Mouse (Mus musculus) kidney, postnatal 36 days (tissue): ENCODE results near the gene 1810024B03Rik.
A peak's percentile ranks its signal among the peaks of the same experiment; 100 is the strongest.
"Not testable (repeated sequence)": the region's sequence is repeated elsewhere in the genome, so short reads cannot be mapped to it uniquely, and the experiment has no call there.

Source experiments
- DNase-seq, 2 experiments: peaks; one replicate each; pipeline ENCODE4 v3.0.0; 2021 to 2022; ENCODE audit warnings: mixed read lengths in 2 of 2

Gene 1810024B03Rik

DNA sequence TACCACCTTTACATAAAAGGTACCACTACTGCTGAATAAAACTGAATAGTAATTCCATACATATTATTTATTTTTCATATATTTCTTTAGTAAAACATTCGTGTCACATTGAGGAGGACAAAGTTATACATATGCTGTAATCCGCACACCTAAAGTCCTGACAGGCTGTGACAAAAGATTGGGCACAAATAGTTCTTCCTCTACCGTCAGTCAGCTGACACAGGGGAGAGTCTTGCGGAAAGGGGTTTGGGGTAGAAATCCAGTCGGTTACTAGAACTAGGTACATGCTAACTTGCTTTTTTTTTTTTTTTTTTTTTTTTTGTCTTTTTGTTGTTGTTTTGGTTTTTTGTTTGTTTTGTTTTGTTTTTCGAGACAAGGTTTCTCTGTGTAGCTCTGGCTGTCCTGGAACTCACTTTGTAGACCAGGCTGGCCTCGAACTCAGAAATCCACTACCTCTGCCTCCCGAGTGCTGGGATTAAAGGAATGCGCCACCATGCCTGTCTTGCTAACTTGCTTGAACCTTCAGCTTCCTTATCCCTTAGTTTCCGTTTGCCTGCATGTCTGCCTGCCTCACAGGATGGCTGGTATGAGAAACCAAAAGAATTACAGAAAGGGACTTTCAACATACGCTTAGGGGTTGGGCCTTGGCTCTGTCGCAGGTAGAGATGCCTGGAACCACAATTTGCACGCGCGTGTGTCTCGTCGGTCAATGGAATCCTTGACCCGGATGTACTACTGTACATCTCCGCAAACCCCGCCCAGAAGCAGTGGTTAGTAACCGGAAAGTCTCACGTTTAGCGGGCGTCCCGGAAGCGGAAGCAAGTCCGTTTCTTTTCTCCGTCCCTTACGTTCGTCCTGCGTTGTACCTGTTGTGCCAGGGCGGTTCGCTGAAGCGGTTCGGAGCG is at the start of gene 1810024B03Rik, which contains the start of gene Snrnp200:
Gene 1810024B03Rik, minus strand, starts transcription at position 734 of the 905 bp plus-strand sequence.
Gene Snrnp200, plus strand, starts transcription at position 840 of the 905 bp plus-strand sequence.
- DNase-seq, result peak; percentile 96 to 98

DNA sequence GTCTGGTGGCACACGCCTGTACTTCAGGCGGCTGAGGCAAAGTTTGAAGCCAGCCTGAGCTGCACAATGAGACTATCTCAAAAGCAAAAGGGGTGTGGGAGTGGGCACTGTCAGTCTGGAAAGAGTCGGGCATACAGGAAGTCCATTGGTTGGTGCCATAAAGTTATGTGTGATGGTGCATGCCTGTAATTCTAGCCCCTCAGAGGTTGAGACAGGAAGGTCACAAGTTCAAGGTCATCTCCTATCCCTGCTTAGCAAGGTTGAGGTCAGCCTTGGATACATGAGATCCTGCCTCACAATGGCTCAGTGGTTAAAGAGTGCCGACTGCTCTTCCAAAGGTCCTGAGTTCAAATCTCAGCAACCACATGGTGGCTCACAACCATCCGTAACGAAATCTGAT is 47.2 kb upstream of the 1810024B03Rik start:
- DNase-seq, result no peak

DNA sequence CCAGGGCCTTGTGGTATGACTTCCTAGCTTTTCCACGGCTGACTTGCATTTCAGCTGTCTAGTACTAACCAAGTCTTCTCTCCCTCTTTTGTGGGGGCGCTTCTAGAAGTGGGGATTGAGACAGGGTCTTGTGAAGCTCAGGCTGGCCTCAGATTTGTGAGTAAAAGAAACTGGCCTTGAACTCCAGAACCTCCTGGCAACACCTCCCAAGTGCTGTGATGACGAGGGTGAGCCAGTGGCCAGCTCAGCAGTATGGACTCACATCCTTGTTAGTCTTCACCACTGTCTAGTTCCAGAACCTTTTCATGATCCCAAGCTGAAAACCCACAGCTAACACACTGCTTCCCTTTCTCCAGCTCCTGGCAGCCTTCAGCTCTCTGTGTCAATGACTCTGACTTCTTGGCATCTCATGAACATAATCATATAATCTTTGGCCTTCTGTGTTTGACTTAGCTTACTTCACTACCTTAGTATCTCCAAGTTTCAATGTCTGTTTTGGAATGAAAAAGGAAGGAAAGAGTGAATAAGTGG is 46.6 kb upstream of the 1810024B03Rik start:
- no peak for DNase-seq

DNA sequence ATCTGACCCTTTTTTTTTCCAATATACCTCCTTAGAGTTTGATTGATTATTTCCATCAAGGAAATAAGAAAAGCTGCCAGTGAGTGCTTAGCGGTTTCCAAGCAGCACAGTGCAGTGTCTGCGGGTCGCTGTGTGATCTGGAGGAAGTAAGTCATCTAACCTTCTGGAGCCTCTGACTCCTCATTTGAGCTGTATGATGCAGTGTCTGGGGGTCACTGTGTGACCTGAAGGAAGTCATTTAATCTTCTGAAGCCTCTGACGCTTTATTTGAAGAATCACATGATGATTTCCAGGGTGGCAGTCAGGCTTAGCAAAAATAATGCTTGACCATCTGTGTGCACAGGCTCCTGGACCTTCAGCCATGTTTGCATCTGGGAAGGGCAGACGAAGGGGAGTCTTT is 44.7 kb upstream of the 1810024B03Rik start:
- DNase-seq, result peak in 1 of 2 experiments; percentile 22

DNA sequence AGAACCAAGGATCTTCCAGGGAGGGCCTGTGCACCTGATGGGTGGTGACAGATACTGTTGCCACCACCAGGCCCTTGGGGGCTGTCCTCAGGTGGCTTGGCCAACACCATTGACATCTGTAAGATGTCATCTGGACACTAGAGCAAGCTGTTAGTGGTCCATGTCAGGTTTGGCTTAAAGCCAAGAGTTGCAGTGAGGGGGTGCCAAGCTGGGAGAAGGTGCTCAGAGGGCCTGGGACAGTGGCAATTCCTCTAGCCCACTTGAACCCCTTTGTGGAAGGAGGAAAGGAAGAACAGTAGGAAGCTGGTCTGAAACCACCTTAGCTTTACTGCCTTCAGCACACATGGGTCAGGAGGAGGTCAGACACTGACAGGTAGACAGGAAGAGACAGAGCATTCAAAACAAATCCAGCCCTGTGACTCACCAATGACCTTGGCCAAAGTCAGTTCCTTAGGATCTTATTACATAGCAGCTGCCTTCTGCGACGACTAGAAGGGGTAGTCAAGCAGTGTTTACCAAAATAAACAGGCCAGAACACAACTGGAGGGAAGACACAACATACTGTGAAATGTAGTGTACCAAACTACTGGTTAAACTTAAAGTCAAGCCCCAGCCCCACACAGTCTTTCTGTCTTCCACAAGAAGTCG is 43.9 kb upstream of the 1810024B03Rik start:
- DNase-seq, result peak; percentile 24 to 52

DNA sequence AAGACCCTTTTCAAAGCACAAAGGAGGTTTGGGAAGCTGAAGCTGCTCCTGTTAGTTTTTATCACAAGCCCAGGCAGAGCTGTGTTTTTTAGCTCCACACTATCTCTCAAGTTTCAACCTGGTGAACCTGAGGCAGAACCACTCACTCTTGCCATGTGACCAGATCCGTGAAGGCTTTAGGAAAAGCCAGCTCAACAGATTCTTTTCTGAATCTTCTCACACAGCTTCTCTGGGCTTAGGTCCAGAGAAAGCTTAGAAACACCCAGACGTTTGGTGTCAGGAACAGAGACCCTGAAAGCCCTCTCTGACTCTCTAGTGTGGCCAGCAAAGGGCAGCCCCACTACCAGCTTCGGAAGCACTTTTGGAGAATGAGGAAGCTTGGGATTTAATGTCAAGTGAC is 43.4 kb upstream of the 1810024B03Rik start:
- peak; percentile 23 to 55 for DNase-seq

DNA sequence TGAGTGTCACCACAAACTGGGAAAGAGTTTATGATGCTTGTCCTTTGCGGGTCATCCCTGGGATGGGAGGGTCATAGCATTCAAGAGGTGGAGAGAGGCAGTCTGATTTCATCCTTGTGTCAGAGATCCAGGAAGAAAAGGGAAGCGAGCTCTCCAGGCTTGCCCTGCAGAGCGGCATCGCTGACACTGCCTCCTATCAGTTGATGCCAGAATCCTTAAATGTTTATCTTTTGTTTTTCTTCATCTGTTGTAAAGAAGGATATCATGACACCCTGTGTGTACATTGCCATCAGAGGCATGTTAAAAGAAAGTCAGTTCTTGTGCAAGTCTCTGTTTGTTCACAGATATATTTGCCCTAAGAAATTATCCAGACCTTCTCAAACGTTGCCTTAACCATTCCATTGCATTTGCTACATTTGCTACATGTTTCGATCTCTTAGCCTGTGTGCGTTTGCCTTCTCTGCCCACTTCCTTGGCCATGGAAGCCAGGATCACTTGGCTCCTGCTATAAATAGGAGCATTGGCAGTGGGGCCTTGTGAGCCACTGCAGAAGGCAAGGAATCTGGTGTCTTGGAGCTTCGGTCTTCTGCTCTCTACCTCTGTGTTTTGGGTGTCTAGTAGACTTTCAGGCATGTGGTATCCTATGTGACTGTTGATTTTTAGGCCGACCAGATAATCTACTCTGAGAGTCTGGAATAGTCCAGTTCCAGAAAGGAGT is 42.4 kb upstream of the 1810024B03Rik start:
- no peak for DNase-seq

DNA sequence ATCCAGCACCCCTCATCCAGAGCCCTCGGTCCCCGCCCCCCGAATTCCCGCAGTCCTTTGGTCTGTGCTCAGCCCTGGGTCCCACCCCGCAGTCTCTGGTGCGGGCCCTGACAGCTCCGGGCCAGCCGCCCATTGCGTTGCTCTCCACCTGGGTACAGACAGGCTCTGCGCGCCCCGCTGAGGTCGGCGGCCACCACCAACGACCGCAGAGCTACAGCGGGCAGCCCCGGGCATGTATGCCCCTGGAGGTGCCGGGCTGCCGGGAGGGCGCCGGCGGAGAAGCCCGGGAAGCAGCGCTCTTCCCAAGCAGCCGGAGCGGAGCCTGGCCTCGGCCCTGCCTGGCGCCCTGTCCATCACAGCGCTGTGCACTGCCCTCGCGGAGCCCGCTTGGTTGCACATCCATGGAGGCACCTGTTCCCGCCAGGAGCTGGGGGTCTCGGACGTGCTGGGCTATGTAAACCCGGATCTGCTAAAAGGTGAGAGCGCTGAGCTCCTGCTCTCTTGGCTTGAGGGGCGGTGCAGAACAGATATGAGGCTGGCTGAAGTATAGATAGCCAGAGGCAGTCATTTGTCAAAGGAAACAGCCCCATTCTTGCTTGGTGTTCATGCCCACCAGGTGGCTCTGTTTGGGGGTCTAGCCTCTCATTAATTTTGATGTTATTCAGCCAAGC is 40.4 kb upstream of the 1810024B03Rik start:
- peak in 1 of 2 experiments; percentile 63 for DNase-seq

DNA sequence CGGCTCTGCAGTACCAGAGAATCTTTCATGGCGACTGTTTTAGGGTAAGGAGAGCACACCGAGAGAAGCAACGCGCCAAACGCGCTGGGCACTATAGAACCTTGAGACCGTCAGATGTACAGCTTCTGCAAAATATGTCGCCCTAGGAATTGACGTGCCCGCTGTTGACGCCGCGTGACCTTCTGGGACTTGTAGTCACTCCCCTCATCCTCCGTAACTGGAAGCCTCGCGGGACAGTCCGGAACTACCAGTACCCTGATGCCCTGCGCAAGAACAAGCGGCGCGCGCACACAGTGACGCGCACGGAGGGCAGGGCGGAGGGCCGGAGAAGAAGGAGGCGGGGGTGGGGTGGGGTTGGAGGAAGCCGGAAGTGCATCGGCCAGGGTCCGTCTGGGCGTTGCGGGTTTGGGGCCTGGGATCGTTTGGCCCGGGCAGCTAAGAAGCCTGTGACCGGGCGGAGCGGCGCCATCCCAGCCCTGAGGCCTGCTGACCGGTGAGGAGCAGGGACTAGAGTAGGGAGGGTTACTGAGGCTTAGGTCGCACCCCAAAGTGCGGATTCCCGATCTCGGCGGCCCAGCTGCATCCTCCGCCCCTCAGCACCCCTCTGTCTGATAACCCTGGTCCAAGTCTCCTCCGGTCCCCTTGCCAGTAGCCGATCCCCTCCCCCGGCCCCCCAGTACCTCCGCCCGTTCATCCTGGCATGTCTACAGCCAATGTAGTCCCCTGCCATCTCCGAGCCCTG is 39.7 kb upstream of the 1810024B03Rik start, which contains the start of the genes Ciao1 and Tmem127:
Gene Ciao1, minus strand, starts transcription at position 225 of the 742 bp plus-strand sequence.
Gene Tmem127, plus strand, starts transcription at position 317 of the 742 bp plus-strand sequence.
- peak; percentile 99 for DNase-seq

DNA sequence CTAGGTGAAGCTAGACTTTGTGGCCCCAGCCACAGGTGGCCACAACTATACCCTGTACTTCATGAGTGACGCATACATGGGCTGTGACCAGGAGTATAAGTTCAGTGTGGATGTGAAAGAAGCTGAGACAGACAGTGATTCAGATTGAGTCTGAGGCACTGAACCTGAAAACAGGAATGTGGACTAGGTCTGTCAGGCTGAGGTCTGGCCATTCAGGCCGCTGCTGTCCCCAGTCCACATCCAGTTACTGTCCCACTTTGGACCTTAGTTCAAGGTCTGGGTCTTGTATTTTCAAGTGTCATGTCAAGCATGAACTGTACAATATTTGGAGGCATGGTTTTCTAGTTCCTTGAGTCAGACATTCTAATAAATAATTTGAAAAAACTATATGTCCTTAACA is 32.0 kb upstream of the 1810024B03Rik start:
- DNase-seq, result peak; percentile 39 to 53

DNA sequence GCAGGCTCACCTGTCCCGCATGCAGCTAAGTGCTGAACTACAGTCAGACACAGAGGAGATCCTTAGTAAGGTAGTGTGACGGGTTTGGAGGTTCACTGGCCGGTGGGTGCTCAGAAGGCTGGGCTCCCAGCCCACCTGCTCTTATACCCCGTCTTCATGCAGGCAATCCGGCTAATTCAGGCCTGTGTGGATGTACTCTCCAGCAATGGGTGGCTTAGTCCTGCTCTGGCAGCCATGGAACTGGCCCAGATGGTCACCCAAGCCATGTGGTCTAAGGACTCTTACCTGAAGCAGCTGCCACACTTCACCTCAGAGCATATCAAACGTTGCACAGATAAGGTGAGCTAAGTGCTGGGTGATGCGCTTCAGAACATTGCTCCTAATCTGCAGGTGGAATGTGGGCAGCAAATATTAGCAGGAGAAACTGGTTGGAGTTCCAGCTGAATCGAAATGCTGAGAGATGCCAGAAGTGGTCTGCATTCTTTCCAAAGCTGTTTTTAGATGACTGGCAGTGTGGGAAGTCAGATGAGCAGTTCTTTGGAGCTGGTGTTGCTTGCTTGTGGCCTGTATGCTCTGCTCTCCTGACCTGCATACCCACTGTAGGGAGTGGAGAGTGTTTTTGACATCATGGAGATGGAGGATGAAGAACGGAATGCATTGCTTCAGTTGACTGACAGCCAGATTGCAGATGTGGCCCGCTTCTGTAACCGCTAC is 30.0 kb upstream of the 1810024B03Rik start:
- DNase-seq, result no peak

DNA sequence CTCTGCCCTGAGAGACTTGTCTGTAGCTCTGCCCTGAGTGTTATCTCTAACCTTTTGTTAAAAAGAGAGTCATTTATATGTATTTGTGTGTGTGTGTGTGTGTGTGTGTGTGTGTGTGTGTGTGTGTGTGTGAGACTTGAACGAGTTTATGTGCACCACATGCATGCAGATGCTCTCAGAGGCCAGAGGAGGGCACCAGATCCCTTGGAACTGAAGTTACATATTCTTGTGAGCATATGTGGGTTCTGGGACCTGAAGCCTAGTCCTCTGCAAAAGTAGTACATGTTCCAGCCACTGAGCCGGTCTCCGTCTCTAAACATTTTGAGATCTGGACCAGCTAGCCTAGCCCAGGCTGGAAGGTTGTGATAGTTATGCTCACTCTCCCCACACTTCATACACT is 17.2 kb upstream of the 1810024B03Rik start:
- no peak for DNase-seq

DNA sequence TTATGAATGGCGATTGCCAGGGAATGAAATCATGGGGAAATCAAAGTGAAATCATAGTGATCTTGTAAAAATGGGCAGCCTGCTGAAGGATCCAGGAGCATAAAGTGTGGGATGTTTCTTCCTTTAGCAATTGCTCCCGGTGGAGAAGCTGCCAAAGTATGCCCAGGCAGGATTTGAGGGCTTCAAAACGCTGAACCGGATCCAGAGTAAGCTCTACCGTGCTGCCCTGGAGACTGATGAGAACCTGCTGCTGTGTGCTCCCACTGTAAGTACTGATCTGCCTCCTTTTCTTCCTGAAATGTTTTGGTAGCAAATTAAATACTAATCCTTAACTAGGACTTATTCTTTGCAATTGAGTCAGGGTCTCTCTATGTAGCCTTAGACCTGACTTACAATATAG is 9.7 kb upstream of the 1810024B03Rik start:
- no peak for DNase-seq

DNA sequence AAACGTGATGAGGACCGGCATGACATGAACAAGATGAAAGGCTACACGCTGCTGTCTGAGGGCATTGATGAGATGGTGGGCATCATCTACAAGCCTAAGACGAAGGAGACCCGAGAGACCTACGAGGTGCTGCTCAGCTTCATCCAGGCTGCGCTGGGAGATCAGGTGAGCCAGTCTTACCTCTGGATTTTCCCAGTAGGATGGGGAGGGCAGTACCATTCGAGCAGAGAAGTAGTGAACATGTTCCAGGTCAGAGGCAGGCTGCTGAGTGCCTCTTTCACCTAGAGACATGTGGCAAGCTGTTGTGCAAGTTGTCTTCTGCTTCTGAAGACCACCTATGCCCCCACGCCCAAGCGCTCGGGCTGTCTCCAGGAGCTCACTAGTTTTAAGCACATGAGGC is 2.6 kb upstream of the 1810024B03Rik start:
- no peak for DNase-seq

DNA sequence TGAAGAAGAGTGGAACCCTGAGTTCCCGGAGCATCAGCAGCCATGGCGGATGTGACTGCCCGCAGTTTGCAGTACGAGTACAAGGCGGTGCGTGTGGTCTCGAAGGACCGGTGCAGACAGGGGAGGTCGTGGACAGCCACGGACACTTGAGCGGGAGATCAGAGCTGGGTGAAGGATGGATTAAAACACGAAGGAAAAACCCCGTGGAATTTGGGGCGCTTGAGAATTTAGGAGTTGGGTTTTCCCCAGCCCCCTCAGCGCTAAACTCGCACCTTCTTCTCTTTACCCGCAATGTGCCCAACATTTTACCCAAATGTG is 331 bp upstream of the 1810024B03Rik start:
- no peak for DNase-seq

DNA sequence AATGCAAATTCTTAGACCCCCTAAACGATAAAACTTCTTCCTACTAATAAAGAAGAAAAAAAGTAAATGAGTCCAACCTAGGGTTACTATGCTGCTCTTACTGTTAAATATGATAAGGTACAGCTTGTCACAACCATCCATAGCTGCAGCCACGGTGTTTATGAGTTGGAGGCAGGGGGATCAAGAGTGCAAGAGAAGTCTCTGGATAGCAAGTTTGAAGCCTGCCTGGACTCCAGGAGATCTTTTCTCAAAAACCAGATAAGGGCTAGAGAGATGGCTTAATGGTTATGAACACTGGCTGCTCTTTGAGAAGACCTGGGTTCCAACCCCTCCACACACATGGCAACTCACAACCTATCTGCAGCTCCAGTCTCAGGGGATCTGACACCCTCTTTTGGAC is 1.2 kb downstream of the 1810024B03Rik start:
- no peak for DNase-seq

DNA sequence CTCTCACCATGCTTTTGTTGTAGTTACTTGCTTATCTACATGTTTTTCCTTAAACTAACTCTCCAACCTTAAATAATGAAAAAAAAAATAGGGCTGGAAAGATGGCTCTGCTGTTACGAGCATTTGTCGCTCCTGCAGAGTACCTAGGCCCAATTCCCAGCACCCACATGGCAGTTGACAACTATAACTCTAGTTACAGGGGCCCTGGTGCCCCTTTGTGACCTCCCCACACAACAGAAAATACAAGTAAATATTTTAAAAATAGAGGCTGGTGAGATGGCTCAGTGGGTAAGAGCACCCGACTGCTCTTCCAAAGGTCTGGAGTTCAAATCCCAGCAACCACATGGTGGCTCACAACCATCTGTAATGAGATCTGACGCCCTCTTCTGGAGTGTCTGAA is 2.1 kb downstream of the 1810024B03Rik start:
- DNase-seq, result not testable (repeated sequence)

DNA sequence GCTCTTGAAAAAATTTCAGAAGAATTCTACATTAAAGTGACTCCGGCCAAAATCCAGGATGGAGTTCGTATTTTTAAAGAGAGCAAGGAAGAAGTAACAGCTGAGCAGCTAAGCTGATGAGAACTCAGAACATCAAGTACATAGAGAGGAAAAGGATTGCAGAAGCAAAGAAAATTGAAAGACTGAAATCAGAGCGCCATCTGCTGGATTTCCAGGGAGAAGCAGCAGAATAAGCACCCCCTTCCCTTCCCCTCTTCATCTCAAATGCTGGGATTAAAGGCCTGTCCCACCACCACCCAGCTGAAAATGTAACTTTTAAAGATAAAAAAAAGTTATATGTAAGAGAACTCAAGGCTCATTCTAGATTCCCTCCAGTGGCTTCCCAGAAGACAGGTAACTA is 3.1 kb downstream of the 1810024B03Rik start:
- peak; percentile 36 to 73 for DNase-seq

DNA sequence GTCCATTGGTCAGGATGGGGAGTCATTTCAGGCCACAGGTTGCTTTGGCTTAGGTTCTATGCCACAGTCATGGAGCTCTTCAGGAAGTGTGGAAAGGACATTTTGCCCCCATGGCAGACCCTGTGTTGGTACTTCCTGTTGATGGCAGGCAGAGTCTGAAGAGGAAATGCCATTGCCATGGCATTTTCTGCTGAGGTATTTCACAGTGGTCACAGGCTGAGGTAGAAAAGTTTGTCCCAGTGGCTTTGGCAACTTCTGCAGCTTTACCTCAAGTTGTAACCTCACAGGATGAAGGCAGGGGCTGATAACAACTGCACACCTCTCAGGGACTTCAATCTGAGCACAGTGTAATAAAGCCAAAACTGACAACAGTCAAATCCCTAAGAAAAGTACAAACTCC is 18.5 kb downstream of the 1810024B03Rik start:
- DNase-seq, result no peak

DNA sequence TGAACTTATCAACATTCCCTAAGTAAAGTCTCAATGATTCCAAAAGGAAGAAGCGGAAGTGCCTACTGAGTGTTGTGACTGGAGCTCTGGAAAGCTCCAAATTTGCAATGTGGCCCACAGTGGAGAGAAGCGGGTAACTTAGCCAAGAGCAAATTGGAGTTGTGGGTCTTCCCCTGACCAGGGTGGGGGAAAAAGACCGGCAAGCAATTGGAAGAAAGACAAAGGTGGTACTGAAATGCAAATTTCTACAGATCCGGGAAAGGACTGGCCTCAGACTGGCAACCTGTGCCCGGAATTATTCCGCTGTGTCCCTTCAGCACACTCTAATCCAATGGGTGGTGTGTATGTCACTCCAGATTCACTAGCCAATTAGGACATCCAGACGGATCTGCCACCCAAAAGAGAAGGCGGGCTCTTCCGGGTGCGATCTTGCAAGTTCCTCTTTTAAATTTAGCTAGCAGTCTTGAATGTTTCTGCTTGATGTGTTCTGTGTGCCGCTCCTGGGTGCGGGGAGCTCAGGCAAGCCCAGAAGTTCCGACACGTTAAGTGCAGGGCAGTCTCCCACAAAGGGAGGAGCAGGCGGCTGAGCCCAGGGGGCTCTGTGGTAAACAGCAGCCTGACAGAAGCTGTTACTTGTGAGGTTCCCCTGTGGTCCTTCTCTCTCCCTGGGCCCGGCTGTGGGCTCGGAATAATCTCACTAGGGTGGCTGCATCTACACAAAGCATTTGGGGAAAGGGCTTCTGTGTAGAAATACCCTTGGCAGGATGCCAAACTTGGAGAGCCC is 25.3 kb downstream of the 1810024B03Rik start:
- DNase-seq, result peak; percentile 84 to 93
